Mouse (Mus musculus) thymus, adult 2 months (tissue): ENCODE results near the gene Snx9.

Experiments
- CTCF ChIP-seq: fragments of 200-500 bp; IDR thresholded peaks from 2 replicates; pipeline ENCODE4 v1.5.1; 2012; ENCODE audit warnings: mild to moderate bottlenecking, control low read depth, low read length, moderate library complexity, borderline replicate concordance; ENCODE audit not compliant: control insufficient read depth, poor library complexity, insufficient read depth; ENCODE audit errors: extremely low read depth
- POLR2A ChIP-seq: fragments of 200-500 bp; IDR thresholded peaks from 2 replicates; pipeline ENCODE4 v1.6.1; 2012; ENCODE audit warnings: mild to moderate bottlenecking, low read length, control low read depth, moderate library complexity; ENCODE audit not compliant: control insufficient read depth, poor library complexity, insufficient read depth; ENCODE audit errors: extremely low read depth

DNA sequence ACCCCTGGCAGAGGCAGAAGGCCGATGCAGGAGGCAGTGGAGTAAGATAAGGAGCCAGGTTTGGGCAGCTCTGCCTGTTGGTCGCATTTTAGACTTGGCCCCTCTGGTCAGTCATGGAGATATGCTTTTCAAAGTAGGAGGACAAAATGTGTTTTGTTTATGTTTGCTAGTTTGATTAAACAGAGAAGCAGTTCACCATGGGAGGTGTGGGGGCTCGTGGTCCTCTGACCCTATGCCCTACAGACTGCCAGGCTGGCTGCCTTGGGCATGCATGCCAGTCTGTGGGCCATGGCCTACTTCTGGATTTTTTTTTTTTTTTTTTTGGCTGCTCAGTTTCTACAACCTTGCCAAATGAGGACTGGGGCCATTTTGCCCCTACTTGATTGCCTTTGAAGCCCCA lies 105.9 kb downstream of the Snx9 start:
- TF ChIP-seq POLR2A (no peak), CTCF (no peak)
